Mouse (Mus musculus) gastrocnemius, adult 2 months (tissue): ENCODE measurements at regions not wholly inside any gene's neighbourhood (a gene's known extent, or its start where the extent isn't known, plus 50 kb on each side); places are given as distances from the start of the nearest gene placed in this dataset.

Source experiments
- DNase-seq: peaks from one replicate; pipeline ENCODE4 v3.0.0; 2022
- H3K27ac ChIP-seq: fragments of 200-600 bp; 2 replicates; pipeline ENCODE4 v1.8.1; 2022; ENCODE audit warnings: mild to moderate bottlenecking
- H3K4me3 ChIP-seq: fragments of 200-600 bp; 2 replicates; pipeline ENCODE4 v1.8.1; 2022; ENCODE audit warnings: mild to moderate bottlenecking, moderate library complexity
- CTCF ChIP-seq: fragments of 200-600 bp; IDR thresholded peaks from 2 replicates; pipeline ENCODE4 v1.8.1; 2022; ENCODE audit warnings: antibody characterized with exemption, mild to moderate bottlenecking, moderate library complexity
- intact Hi-C: fragments of 180-260 bp; cut with DNase I; formaldehyde crosslinking; loops from one replicate; pipeline ENCODE4 v1.15.1; 2025

GRCm38 (mm10) chr4:135067805-135068204 lies 52.6 kb upstream of the Runx3 start:
- intact Hi-C loops = loop anchor here (2.0 to 10.0 kb wide), 4 partner anchors 87 to 257 kb away; no protein-coding TSS in a partner anchor

DNA sequence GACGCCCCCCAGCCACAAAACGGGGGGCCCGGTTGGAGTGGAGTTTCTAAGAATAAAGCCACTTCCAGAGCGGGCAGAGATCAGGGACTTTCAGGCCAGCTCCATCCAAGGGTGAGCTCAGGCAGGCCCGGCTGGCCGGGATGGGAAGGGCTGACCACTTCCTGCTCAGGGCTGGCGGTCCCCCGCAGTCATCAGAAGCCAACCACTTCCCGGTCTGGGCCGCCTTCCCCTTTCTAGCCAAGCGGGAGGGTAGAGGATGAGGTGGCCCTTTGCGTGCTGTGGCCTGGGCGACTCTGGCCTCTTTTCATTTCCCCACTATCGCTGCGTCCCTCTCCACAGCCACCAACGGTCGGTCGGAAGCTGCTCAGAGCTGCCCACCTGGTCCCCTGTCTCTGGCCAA lies 50.6 kb upstream of the Runx3 start:
- peak; percentile 56 for DNase-seq
- intact Hi-C loops = loop anchor here (10.0 kb wide), 2 partner anchors 85 to 255 kb away; no protein-coding TSS in a partner anchor
- H3K27ac ChIP-seq = no peak overlapping the region
- TF ChIP-seq CTCF = no peak
- H3K4me3 ChIP-seq = no peak overlapping the region

More at GRCm38 (mm10) chr4:135067805-135068204, 52.6 kb upstream of the Runx3 start:
- Histone ChIP-seq H3K4me3 (no peak overlapping the region), H3K27ac (no peak overlapping the region)
- no peak for TF ChIP-seq CTCF
- no peak for DNase-seq
